Mouse (Mus musculus) CH12.LX (cell line): ENCODE data around the gene Fam240b. TPM values are rescaled to one million over a fixed set of nuclear protein-coding genes. Genes with fewer than 3 reads are reported as not detected.

Experiments used
- DNase-seq: peaks from one replicate; pipeline ENCODE4 v3.0.0-alpha.2; 2013; ENCODE audit errors: extremely low read depth
- H3K27ac ChIP-seq: 2 replicates; pipeline ENCODE4 v1.5.1; 2012; ENCODE audit warnings: low read depth, mild to moderate bottlenecking, control low read depth, moderate library complexity; ENCODE audit not compliant: insufficient read depth
- H3K27me3 ChIP-seq: replicated peaks from 2 replicates; pipeline ENCODE3; 2012; ENCODE audit warnings: inconsistent platforms
- H3K36me3 ChIP-seq, 2 experiments: replicated peaks in 1 of 2; 2 replicates each; pipeline versions ENCODE3 to v1.6.1; 2012; ENCODE audit warnings: inconsistent platforms in 1 of 2, low read length in 1 of 2, mild to moderate bottlenecking in 1 of 2, mixed read lengths in 1 of 2, moderate library complexity in 1 of 2; ENCODE audit not compliant: control insufficient read depth in 1 of 2, insufficient read depth in 1 of 2
- H3K4me1 ChIP-seq, 2 experiments: 2 replicates each; pipeline ENCODE4 v1.6.1; 2012; ENCODE audit warnings: inconsistent platforms in 1 of 2, moderate library complexity in 1 of 2; ENCODE audit not compliant: insufficient read depth in 2 of 2, control insufficient read depth in 1 of 2
- H3K4me2 ChIP-seq: 2 replicates; pipeline ENCODE4 v1.6.1; 2012; ENCODE audit warnings: low read depth, mild to moderate bottlenecking, control low read depth; ENCODE audit not compliant: poor library complexity, insufficient read depth, severe bottlenecking
- H3K4me3 ChIP-seq, 3 experiments: fragments of 150-350 bp in 1 of 3; sonication (generic) in 1 of 3; replicated peaks in 1 of 3; 2 replicates each; pipeline versions ENCODE3 to v1.5.1; 2011 to 2012; ENCODE audit warnings: low read depth in 2 of 3, low read length in 2 of 3, mild to moderate bottlenecking in 2 of 3, moderate library complexity in 2 of 3, control low read depth in 1 of 3, improper control_type of control experiment in 1 of 3, inconsistent platforms in 1 of 3, mixed read lengths in 1 of 3; ENCODE audit not compliant: poor library complexity in 1 of 3
- H3K79me2 ChIP-seq: replicated peaks from 2 replicates; pipeline ENCODE4 v1.6.1; 2012; ENCODE audit warnings: mild to moderate bottlenecking, moderate library complexity; ENCODE audit not compliant: control insufficient read depth, poor library complexity, insufficient read depth, severe bottlenecking; ENCODE audit errors: extremely low read depth
- H3K9ac ChIP-seq: 2 replicates; pipeline ENCODE4 v1.6.1; 2012; ENCODE audit warnings: low read depth, mild to moderate bottlenecking, control low read depth, moderate library complexity; ENCODE audit not compliant: insufficient read depth
- H3K9me3 ChIP-seq: replicated peaks from 2 replicates; pipeline ENCODE3; 2012; ENCODE audit warnings: low read length, inconsistent platforms, mixed read lengths
- BHLHE40 ChIP-seq: IDR thresholded peaks from 2 replicates; pipeline ENCODE4 v1.6.1; 2011; ENCODE audit warnings: mild to moderate bottlenecking, low read depth, low read length, improper control_type of control experiment
- CHD2 ChIP-seq: IDR thresholded peaks from 2 replicates; pipeline ENCODE4 v1.6.1; 2011; ENCODE audit warnings: low read length, improper control_type of control experiment
- E2F4 ChIP-seq: IDR thresholded peaks from 2 replicates; pipeline ENCODE4 v1.6.1; 2011; ENCODE audit warnings: low read depth, low read length, improper control_type of control experiment; ENCODE audit not compliant: insufficient replicate concordance
- ETS1 ChIP-seq: conservative IDR thresholded peaks from 2 replicates; pipeline ENCODE4 v1.6.1; 2012; ENCODE audit warnings: low read depth, mild to moderate bottlenecking, inconsistent platforms, low read length, improper control_type of control experiment, moderate library complexity
- GABPA ChIP-seq: IDR thresholded peaks from 2 replicates; pipeline ENCODE4 v1.6.1; 2012; ENCODE audit warnings: low read depth, low read length, improper control_type of control experiment, inconsistent platforms; ENCODE audit not compliant: insufficient replicate concordance
- HCFC1 ChIP-seq: IDR thresholded peaks from 2 replicates; pipeline ENCODE4 v1.6.1; 2012; ENCODE audit warnings: low read depth, mild to moderate bottlenecking, inconsistent platforms, low read length, improper control_type of control experiment
- KAT2A ChIP-seq: IDR thresholded peaks from 2 replicates; pipeline ENCODE4 v1.6.1; 2012; ENCODE audit warnings: low read length, improper control_type of control experiment, inconsistent platforms; ENCODE audit not compliant: insufficient replicate concordance
- MAFK ChIP-seq: IDR thresholded peaks from 2 replicates; pipeline ENCODE4 v1.6.1; 2011; ENCODE audit warnings: low read length, improper control_type of control experiment; ENCODE audit not compliant: insufficient replicate concordance
- MYC ChIP-seq: IDR thresholded peaks from 2 replicates; pipeline ENCODE4 v1.6.1; 2011; ENCODE audit warnings: low read depth, mild to moderate bottlenecking, improper control_type of control experiment, low read length
- NRF1 ChIP-seq: IDR thresholded peaks from 2 replicates; pipeline ENCODE4 v1.6.1; 2014; ENCODE audit warnings: low read depth, mild to moderate bottlenecking, inconsistent platforms, low read length, improper control_type of control experiment, moderate library complexity
- RAD21 ChIP-seq: IDR thresholded peaks from 2 replicates; pipeline ENCODE4 v1.6.1; 2011; ENCODE audit warnings: low read depth, mild to moderate bottlenecking, low read length, improper control_type of control experiment, moderate library complexity
- SIN3A ChIP-seq: IDR thresholded peaks from 2 replicates; pipeline ENCODE4 v1.6.1; 2012; ENCODE audit warnings: low read length, improper control_type of control experiment, inconsistent platforms
- TCF12 ChIP-seq: IDR thresholded peaks from 2 replicates; pipeline ENCODE4 v1.6.1; 2014; ENCODE audit warnings: low read depth, mild to moderate bottlenecking, inconsistent platforms, low read length, improper control_type of control experiment
- USF1 ChIP-seq: IDR thresholded peaks from 2 replicates; pipeline ENCODE4 v1.6.1; 2014; ENCODE audit warnings: low read depth, mild to moderate bottlenecking, inconsistent platforms, low read length, improper control_type of control experiment
- ZC3H11A ChIP-seq: IDR thresholded peaks from 2 replicates; pipeline ENCODE4 v1.6.1; 2012; ENCODE audit warnings: low read depth, mild to moderate bottlenecking, inconsistent platforms, low read length, improper control_type of control experiment
- ZKSCAN1 ChIP-seq: IDR thresholded peaks from 2 replicates; pipeline ENCODE4 v1.6.1; 2012; ENCODE audit warnings: low read depth, inconsistent platforms, low read length, improper control_type of control experiment, borderline replicate concordance
- ZNF384 ChIP-seq: IDR thresholded peaks from 2 replicates; pipeline ENCODE4 v1.6.1; 2012; ENCODE audit warnings: low read depth, low read length, improper control_type of control experiment, inconsistent platforms
- dilution Hi-C: fragments of 300-500 bp; cut with MboI; formaldehyde crosslinking; loops from 2 replicates; pipeline ENCODE4 v1.14.3; 2020; ENCODE audit warnings: low sequenced_read_pairs; ENCODE audit not compliant: extremely low pct_unique_long_range_greater_than_20kb, extremely low pct_ligation_motif_present
- in situ Hi-C: fragments of 300-500 bp; cut with MboI; formaldehyde crosslinking; loops from 3 replicates; pipeline ENCODE4 v1.14.3; 2019; ENCODE audit warnings: low sequenced_read_pairs, low pct_ligation_motif_present, low pct_unique_long_range_greater_than_20kb, mixed read lengths
- polyA plus RNA-seq: library from polyadenylated mRNA; unstranded; fragments of >175 nt; gene quantifications from 2 replicates; pipeline ENCODE4 v1.2.1, GENCODE M21; 2012; ENCODE audit warnings: low read depth; ENCODE audit not compliant: insufficient read length
- total RNA-seq, 2 experiments: library from RNA; depleted of rRNA; stranded (reverse); fragments of 300-350 nt in 1 of 2; fragments of >200 nt in 1 of 2; gene quantifications; 2 replicates each; pipeline ENCODE4 v1.2.3; 2012 to 2014

The Fam240b gene
- total and polyA plus RNA-seq, 3 experiments = not detected

DNA sequence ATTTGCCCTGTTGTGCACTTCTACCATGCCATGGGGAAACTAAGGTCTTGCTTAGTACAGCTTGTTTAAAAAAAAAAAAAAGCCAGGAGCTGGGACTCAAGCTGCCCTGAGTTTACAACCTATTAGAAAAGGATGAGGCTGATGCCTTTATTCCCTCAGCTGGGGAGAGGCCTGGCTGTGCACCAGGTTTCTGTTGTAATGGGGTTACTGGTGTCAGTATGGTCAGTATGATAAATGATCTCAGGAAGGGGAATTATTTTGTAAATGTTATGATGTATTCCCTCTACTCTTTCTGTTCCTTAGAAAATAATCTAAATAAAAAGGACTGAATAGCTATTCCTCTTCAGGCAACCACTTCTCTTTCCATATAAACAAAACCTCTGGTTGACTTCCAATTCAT, 14.0 kb upstream of the Fam240b start:
- Histone ChIP-seq H3K36me3 (no peaks in the 10 kb centered on the region), H3K4me3 (no peak overlapping the region), H3K79me2 (no peaks in the 10 kb centered on the region), H3K9me3 (no peaks in the 10 kb centered on the region), H3K4me2 (no peak overlapping the region), H3K4me1 (no peaks in the 10 kb centered on the region), H3K27me3 (no peaks in the 10 kb centered on the region), H3K27ac (no peak overlapping the region), H3K9ac (no peak overlapping the region)
- dilution Hi-C loops (no loop called here), in situ Hi-C loops (no loop called here)
- DNase-seq = no peak
- no peak for TF ChIP-seq CHD2
- no peak for TF ChIP-seq MAFK
- no peak for TF ChIP-seq KAT2A
- TF ChIP-seq NRF1 = no peak
- TF ChIP-seq ZC3H11A = no peak
- TF ChIP-seq RAD21 = no peak
- TF ChIP-seq TCF12 = no peak
- TF ChIP-seq SIN3A = no peak
- TF ChIP-seq BHLHE40 = no peak
- no peak for TF ChIP-seq ZNF384
- TF ChIP-seq MYC = no peak
- no peak for TF ChIP-seq USF1
- no peak for TF ChIP-seq ZKSCAN1

DNA sequence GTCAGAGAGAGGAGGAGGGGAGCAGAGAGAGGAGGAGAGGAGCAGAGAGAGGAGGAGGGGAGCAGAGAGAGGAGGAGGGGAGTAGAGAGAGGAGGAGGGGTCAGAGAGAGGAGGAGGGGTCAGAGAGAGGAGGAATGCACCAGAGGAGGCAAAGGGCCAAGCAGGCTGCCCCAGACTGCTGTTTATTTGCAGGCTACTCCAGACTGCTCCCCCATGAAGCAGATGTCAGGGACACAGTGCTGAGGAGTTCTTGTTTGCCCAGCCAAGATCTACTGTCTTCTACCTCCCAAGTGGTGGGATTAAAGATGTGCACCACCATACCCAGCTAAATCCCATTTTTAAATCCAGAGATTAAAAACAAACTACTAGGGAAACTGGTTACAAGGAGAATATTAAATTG, 9.8 kb upstream of the Fam240b start:
- Histone ChIP-seq H3K9ac (no peak overlapping the region), H3K4me2 (no peak overlapping the region), H3K27ac (no peak overlapping the region), H3K4me1 (no peaks in the 10 kb centered on the region), H3K27me3 (no peaks in the 10 kb centered on the region), H3K9me3 (no peaks in the 10 kb centered on the region), H3K79me2 (no peaks in the 10 kb centered on the region), H3K36me3 (no peaks in the 10 kb centered on the region), H3K4me3 (no peak overlapping the region)
- in situ Hi-C loops (no loop called here), dilution Hi-C loops (no loop called here)
- no peak for TF ChIP-seq ZNF384
- TF ChIP-seq GABPA = no peak
- TF ChIP-seq HCFC1 = no peak
- TF ChIP-seq SIN3A = no peak
- TF ChIP-seq E2F4 = no peak
- TF ChIP-seq KAT2A = no peak
- no peak for TF ChIP-seq ETS1
- TF ChIP-seq MYC = no peak
- DNase-seq = no peak
